Mouse (Mus musculus): ENCODE measurements at regions not wholly inside any gene's neighbourhood (a gene's known extent, or its start where the extent isn't known, plus 50 kb on each side); places are given as distances from the start of the nearest gene placed in this dataset.

- no peak overlapping the region for H3K4me3 ChIP-seq
- peak overlapping the region; percentile 28 for H3K4me2 ChIP-seq (ENCODE audit: low read depth)
- no peaks in the 10 kb centered on the region for H3K79me2 ChIP-seq (ENCODE audit: control insufficient read depth, insufficient read depth)
- no peaks in the 10 kb centered on the region for H3K36me3 ChIP-seq (ENCODE audit: control insufficient read depth, insufficient read depth)
- no peak overlapping the region for H3ac ChIP-seq (ENCODE audit: control insufficient read depth, insufficient read length)
- TF ChIP-seq SRF (IDR thresholded peaks at IDR 0.05; ENCODE audit: control insufficient read depth, insufficient read length, low read depth) (no peak), MYOG (IDR thresholded peaks at IDR 0.05; ENCODE audit: control insufficient read depth in 1 of 3, insufficient read depth in 1 of 3, insufficient read length in 2 of 3, low read depth in 2 of 3) (no peak), TCF3 (IDR thresholded peaks at IDR 0.05; ENCODE audit: insufficient read length, low read depth) (no peak), USF1 (IDR thresholded peaks at IDR 0.05; ENCODE audit: low read depth) (no peak), POLR2AphosphoS2 (IDR thresholded peaks at IDR 0.05; ENCODE audit: insufficient read length, low read depth) (no peak), CEBPB (IDR thresholded peaks at IDR 0.05; ENCODE audit: insufficient read depth, poor library complexity, severe bottlenecking) (no peak), E2F4 (IDR thresholded peaks at IDR 0.05; ENCODE audit: insufficient read depth) (no peak), TCF12 (IDR thresholded peaks at IDR 0.05; ENCODE audit: insufficient read depth, poor library complexity, severe bottlenecking) (no peak), POLR2A (IDR thresholded peaks at IDR 0.05; ENCODE audit: insufficient read length, low read depth) (no peak), MYOD1 (IDR thresholded peaks at IDR 0.05; ENCODE audit: control insufficient read depth in 1 of 3, insufficient read length in 2 of 3, low read depth in 2 of 3) (no peak), MAX (IDR thresholded peaks at IDR 0.05; ENCODE audit: low read depth) (no peak), REST (IDR thresholded peaks at IDR 0.05; ENCODE audit: insufficient read depth, insufficient read length) (no peak)
- H3K27me3 ChIP-seq (ENCODE audit: control insufficient read depth, insufficient read depth, insufficient read length) = no peaks in the 10 kb centered on the region
Observed at GRCm38 (mm10) chr1:77978696-77979095, 218.2 kb downstream of the Pax3 start.

- H3K27me3 ChIP-seq (ENCODE audit: control insufficient read depth, insufficient read depth, insufficient read length) = no peaks in the 10 kb centered on the region
- no peaks in the 10 kb centered on the region for H3K79me2 ChIP-seq (ENCODE audit: control insufficient read depth, insufficient read depth)
- no peak overlapping the region for H3ac ChIP-seq (ENCODE audit: control insufficient read depth, insufficient read length)
- H3K4me2 ChIP-seq (ENCODE audit: low read depth) = no peak overlapping the region
- no peak for TF ChIP-seq MYOD1 (IDR thresholded peaks at IDR 0.05; ENCODE audit: control insufficient read depth in 1 of 3, insufficient read length in 2 of 3, low read depth in 2 of 3)
- TF ChIP-seq USF1 (IDR thresholded peaks at IDR 0.05; ENCODE audit: low read depth) = no peak
- no peaks in the 10 kb centered on the region for H3K36me3 ChIP-seq (ENCODE audit: control insufficient read depth, insufficient read depth)
- no peak overlapping the region for H3K4me3 ChIP-seq
Observed at GRCm38 (mm10) chr1:77975941-77976340, 221.0 kb downstream of the Pax3 start.

GRCm38 (mm10) chr1:77972301-77972717, 224.6 kb downstream of the Pax3 start:
- TF ChIP-seq MYOD1 (IDR thresholded peaks at IDR 0.05; ENCODE audit: control insufficient read depth in 1 of 3, insufficient read length in 2 of 3, low read depth in 2 of 3) (no peak), USF1 (IDR thresholded peaks at IDR 0.05; ENCODE audit: low read depth) (no peak), POLR2AphosphoS2 (IDR thresholded peaks at IDR 0.05; ENCODE audit: insufficient read length, low read depth) (no peak), CEBPB (IDR thresholded peaks at IDR 0.05; ENCODE audit: insufficient read depth, poor library complexity, severe bottlenecking) (no peak), TCF12 (IDR thresholded peaks at IDR 0.05; ENCODE audit: insufficient read depth, poor library complexity, severe bottlenecking) (no peak), MAX (IDR thresholded peaks at IDR 0.05; ENCODE audit: low read depth) (no peak), REST (IDR thresholded peaks at IDR 0.05; ENCODE audit: insufficient read depth, insufficient read length) (no peak), SRF (IDR thresholded peaks at IDR 0.05; ENCODE audit: control insufficient read depth, insufficient read length, low read depth) (no peak), POLR2A (IDR thresholded peaks at IDR 0.05; ENCODE audit: insufficient read length, low read depth) (no peak), TCF3 (IDR thresholded peaks at IDR 0.05; ENCODE audit: insufficient read length, low read depth) (no peak), E2F4 (IDR thresholded peaks at IDR 0.05; ENCODE audit: insufficient read depth) (no peak)
- Histone ChIP-seq H3ac (ENCODE audit: control insufficient read depth, insufficient read length) (no peak overlapping the region), H3K4me3 (no peak overlapping the region), H3K4me2 (ENCODE audit: low read depth) (no peak overlapping the region), H3K36me3 (ENCODE audit: control insufficient read depth, insufficient read depth) (no peaks in the 10 kb centered on the region), H3K79me2 (ENCODE audit: control insufficient read depth, insufficient read depth) (no peaks in the 10 kb centered on the region), H3K27me3 (ENCODE audit: control insufficient read depth, insufficient read depth, insufficient read length) (no peaks in the 10 kb centered on the region)

- no peak overlapping the region for H3ac ChIP-seq (ENCODE audit: control insufficient read depth, insufficient read length)
- TF ChIP-seq REST (IDR thresholded peaks at IDR 0.05; ENCODE audit: insufficient read depth, insufficient read length) (no peak), TCF12 (IDR thresholded peaks at IDR 0.05; ENCODE audit: insufficient read depth, poor library complexity, severe bottlenecking) (no peak), POLR2AphosphoS2 (IDR thresholded peaks at IDR 0.05; ENCODE audit: insufficient read length, low read depth) (no peak)
- H3K79me2 ChIP-seq (ENCODE audit: control insufficient read depth, insufficient read depth) = no peaks in the 10 kb centered on the region
- H3K4me3 ChIP-seq = no peak overlapping the region
- H3K36me3 ChIP-seq (ENCODE audit: control insufficient read depth, insufficient read depth) = no peaks in the 10 kb centered on the region
- H3K27me3 ChIP-seq (ENCODE audit: control insufficient read depth, insufficient read depth, insufficient read length) = no peaks in the 10 kb centered on the region
- no peak overlapping the region for H3K4me2 ChIP-seq (ENCODE audit: low read depth)
Observed at GRCm38 (mm10) chr1:77964656-77965335, 232.1 kb downstream of the Pax3 start.

- TF ChIP-seq USF1 (IDR thresholded peaks at IDR 0.05; ENCODE audit: low read depth) = no peak
- no peak for TF ChIP-seq E2F4 (IDR thresholded peaks at IDR 0.05; ENCODE audit: insufficient read depth)
- TF ChIP-seq TCF3 (IDR thresholded peaks at IDR 0.05; ENCODE audit: insufficient read length, low read depth) = no peak
- TF ChIP-seq CEBPB (IDR thresholded peaks at IDR 0.05; ENCODE audit: insufficient read depth, poor library complexity, severe bottlenecking) = no peak
- no peak for TF ChIP-seq MYOG (IDR thresholded peaks at IDR 0.05; ENCODE audit: control insufficient read depth in 1 of 3, insufficient read depth in 1 of 3, insufficient read length in 2 of 3, low read depth in 2 of 3)
- TF ChIP-seq TCF12 (IDR thresholded peaks at IDR 0.05; ENCODE audit: insufficient read depth, poor library complexity, severe bottlenecking) = no peak
- no peak for TF ChIP-seq MAX (IDR thresholded peaks at IDR 0.05; ENCODE audit: low read depth)
- no peak for TF ChIP-seq POLR2AphosphoS2 (IDR thresholded peaks at IDR 0.05; ENCODE audit: insufficient read length, low read depth)
- TF ChIP-seq POLR2A (IDR thresholded peaks at IDR 0.05; ENCODE audit: insufficient read length, low read depth) = no peak
- no peak for TF ChIP-seq MYOD1 (IDR thresholded peaks at IDR 0.05; ENCODE audit: control insufficient read depth in 1 of 3, insufficient read length in 2 of 3, low read depth in 2 of 3)
- TF ChIP-seq REST (IDR thresholded peaks at IDR 0.05; ENCODE audit: insufficient read depth, insufficient read length) = no peak
- TF ChIP-seq SRF (IDR thresholded peaks at IDR 0.05; ENCODE audit: control insufficient read depth, insufficient read length, low read depth) = no peak
- Histone ChIP-seq H3K4me2 (ENCODE audit: low read depth) (no peak overlapping the region), H3K27me3 (ENCODE audit: control insufficient read depth, insufficient read depth, insufficient read length) (no peaks in the 10 kb centered on the region), H3K79me2 (ENCODE audit: control insufficient read depth, insufficient read depth) (no peaks in the 10 kb centered on the region), H3K4me3 (no peak overlapping the region), H3ac (ENCODE audit: control insufficient read depth, insufficient read length) (no peak overlapping the region), H3K36me3 (ENCODE audit: control insufficient read depth, insufficient read depth) (no peaks in the 10 kb centered on the region)
Observed at GRCm38 (mm10) chr1:77959309-77959708, 237.6 kb downstream of the Pax3 start.

Data from myocyte (in vitro differentiated cells).